ENCODE assay signal across 8 mouse cellular contexts in genomic region chr7:19178443-19179092, GRCm38 (mm10). TPM values are rescaled to one million over a fixed set of nuclear protein-coding genes. Genes with fewer than 3 reads are reported as not detected.
DNase-seq lines count a peak whose midpoint lies in the region; ATAC-seq and TF ChIP-seq lines count a peak whose summit lies in the region.

No protein-coding gene starts in this region.

- H3K9ac ChIP-seq in ES-E14 (ENCODE audit: insufficient read depth, low read depth, low read length, poor library complexity, severe bottlenecking) = peak overlapping the region; percentile 51; the same call in 1 of the 2 replicates
- peak overlapping the region; percentile 29 for H3K9ac ChIP-seq in forebrain, embryonic 15.5 days (replicated peaks)
- H3K9ac ChIP-seq in lung, embryonic 15.5 days = no peak overlapping the region

- H3K4me1 ChIP-seq in ES-E14 (ENCODE audit: control insufficient read depth in 2 of 2, insufficient read depth in 2 of 2, low read length in 2 of 2, poor library complexity in 1 of 2) = peaks cover 5 to 25% of the 10 kb centered on the region in 2 experiments; a peak in 3 of 4 replicates
- peaks cover 45% of the 10 kb centered on the region for H3K4me1 ChIP-seq in forebrain, embryonic 15.5 days
- H3K4me1 ChIP-seq in lung, embryonic 15.5 days = peaks cover 39% of the 10 kb centered on the region

- ATAC-seq in forebrain, embryonic 15.5 days (replicated peaks) = no peak
- ATAC-seq in lung, embryonic 15.5 days (ENCODE audit: borderline replicate concordance, extremely low read depth, low FRiP score, low TSS enrichment) = no peak

- DNase-seq in ES-E14 (ENCODE audit: low read depth, low spot score) = peak; percentile 84
- DNase-seq in c-Kit-positive CD71-positive TER-119-positive erythroid progenitor cells, embryonic 14.5 days (ENCODE audit: low spot score) = peak; percentile 77
- peak; percentile 82 for DNase-seq in heart, postnatal 4 days
- DNase-seq in layer of hippocampus, adult 8-10 months (ENCODE audit: low spot score in 2 of 2) = peak; percentile 79 to 84
- DNase-seq in retina, adult 2 months (ENCODE audit: low read depth, low spot score) = peak; percentile 68
- DNase-seq in thymus, postnatal 25 days = peak; percentile 84

- H3K27me3 ChIP-seq in forebrain, embryonic 15.5 days = peaks cover 20% of the 10 kb centered on the region
- H3K27me3 ChIP-seq in lung, embryonic 15.5 days = peaks cover 66% of the 10 kb centered on the region

- H3K4me3 ChIP-seq in ES-E14 (ENCODE audit: insufficient read depth in 1 of 2, low read depth in 1 of 2, low read length in 2 of 2, poor library complexity in 1 of 2, severe bottlenecking in 1 of 2) = peak overlapping the region; percentile 35 to 41
- H3K4me3 ChIP-seq in forebrain, embryonic 15.5 days = peak overlapping the region; percentile 76
- peak overlapping the region; percentile 19 for H3K4me3 ChIP-seq in lung, embryonic 15.5 days

- 8% methylated on average over 27 of the region's 27 CpGs for WGBS in forebrain, embryonic 15.5 days
- 7% methylated on average over 27 of the region's 27 CpGs for WGBS in lung, embryonic 15.5 days

- in situ Hi-C loops in ES-E14 (cut with MboI; ENCODE audit: low sequenced_read_pairs in 2 of 2, unreplicated experiment in 2 of 2) = no loop called here

- H3K36me3 ChIP-seq in ES-E14 (ENCODE audit: control insufficient read depth, insufficient read depth, low read length, poor library complexity, severe bottlenecking) = no peaks in the 10 kb centered on the region
- peaks cover 8% of the 10 kb centered on the region; the same call in 1 of the 2 replicates for H3K36me3 ChIP-seq in forebrain, embryonic 15.5 days
- H3K36me3 ChIP-seq in lung, embryonic 15.5 days = no peaks in the 10 kb centered on the region

- H3K4me2 ChIP-seq in forebrain, embryonic 15.5 days (replicated peaks) = peak overlapping the region; percentile 70
- H3K4me2 ChIP-seq in lung, embryonic 15.5 days = peak overlapping the region; percentile 50

- H3K27ac ChIP-seq in ES-E14 (ENCODE audit: insufficient read depth, low read depth, low read length, poor library complexity, severe bottlenecking) = no peak overlapping the region
- no peak overlapping the region for H3K27ac ChIP-seq in forebrain, embryonic 15.5 days (replicated peaks)
- H3K27ac ChIP-seq in lung, embryonic 15.5 days = no peak overlapping the region

- no peaks in the 10 kb centered on the region for H3K9me3 ChIP-seq in ES-E14 (ENCODE audit: control insufficient read depth, insufficient read depth, low read depth, low read length)
- H3K9me3 ChIP-seq in forebrain, embryonic 15.5 days = no peaks in the 10 kb centered on the region
- no peaks in the 10 kb centered on the region for H3K9me3 ChIP-seq in lung, embryonic 15.5 days

TF ChIP-seq in ES-E14, 5 proteins besides CTCF, POLR2A, EP300 and RAD21:
- TF ChIP-seq HCFC1 (IDR thresholded peaks at IDR 0.05; ENCODE audit: borderline replicate concordance, insufficient read depth, low read length) = no peak
- 0 out of 2 replicates have a peak, but pooled peaks have one; percentile 8 for TF ChIP-seq MAFK (IDR thresholded peaks at IDR 0.05; ENCODE audit: insufficient read depth, low read depth, low read length)
- no peak for TF ChIP-seq ZNF384 (IDR thresholded peaks at IDR 0.05; ENCODE audit: low read depth, low read length)
- peak; percentile 51 for TF ChIP-seq ZC3H11A (IDR thresholded peaks at IDR 0.05; ENCODE audit: borderline replicate concordance, low read depth, low read length)
- TF ChIP-seq CHD2 (IDR thresholded peaks at IDR 0.05; ENCODE audit: low read depth, low read length) = no peak

RNA-seq across cellular contexts. Expression of gene Eml2, which starts 2.3 kb away (rescaled TPM):
- 29.5 and 29.8 TPM in 2 replicates for total RNA-seq in ES-E14 (2012; rRNA removed)
- polyA plus RNA-seq in forebrain, embryonic 15.5 days (2015; fragmentation: Nextera tagmentation; extraction: Ambion mirVana) = 8.2 and 12.5 TPM in 2 replicates
- total RNA-seq in heart, postnatal 4 days (2021) = 10 to 100 TPM; 70.6 to 77.3 TPM
- total RNA-seq in layer of hippocampus, adult 8-10 months (2022) = 100 to 1,000 TPM; 156 to 198 (median 171) TPM
- polyA plus RNA-seq in lung, embryonic 15.5 days (2015; fragmentation: Nextera tagmentation; extraction: Ambion mirVana) = 10.7 and 12.2 TPM in 2 replicates

RNA-seq across cellular contexts. Expression of gene Gipr, which starts 12.6 kb away (rescaled TPM):
- total RNA-seq in ES-E14 (2012; rRNA removed) = 1.5 and 3.6 TPM in 2 replicates
- 18.1 and 20.0 TPM in 2 replicates for polyA plus RNA-seq in forebrain, embryonic 15.5 days (2015; fragmentation: Nextera tagmentation; extraction: Ambion mirVana)
- 1 to 10 TPM; 1.3 TPM for total RNA-seq in heart, postnatal 4 days (2021)
- 1 to 10 TPM; 1.0 to 1.5 (median 1.2) TPM for total RNA-seq in layer of hippocampus, adult 8-10 months (2022)
- 3.2 and 5.1 TPM in 2 replicates for polyA plus RNA-seq in lung, embryonic 15.5 days (2015; fragmentation: Nextera tagmentation; extraction: Ambion mirVana)

RNA-seq across cellular contexts. Expression of gene Snrpd2, which starts 29.0 kb away (rescaled TPM):
- total RNA-seq in ES-E14 (2012; rRNA removed) = 355 and 382 TPM in 2 replicates
- polyA plus RNA-seq in forebrain, embryonic 15.5 days (2015; fragmentation: Nextera tagmentation; extraction: Ambion mirVana) = 135 and 143 TPM in 2 replicates
- 10 to 100 TPM; 95.2 to 99.9 TPM for total RNA-seq in heart, postnatal 4 days (2021)
- total RNA-seq in layer of hippocampus, adult 8-10 months (2022) = 10 to 100 TPM; 75.6 to 82.3 (median 78.2) TPM
- polyA plus RNA-seq in lung, embryonic 15.5 days (2015; fragmentation: Nextera tagmentation; extraction: Ambion mirVana) = 140 and 154 TPM in 2 replicates

RNA-seq across cellular contexts. Expression of gene Qpctl, which starts 29.5 kb away (rescaled TPM):
- 8.1 and 11.7 TPM in 2 replicates for total RNA-seq in ES-E14 (2012; rRNA removed)
- polyA plus RNA-seq in forebrain, embryonic 15.5 days (2015; fragmentation: Nextera tagmentation; extraction: Ambion mirVana) = 18.7 and 19.4 TPM in 2 replicates
- 1 to 10 TPM; 6.9 to 7.7 TPM for total RNA-seq in heart, postnatal 4 days (2021)
- total RNA-seq in layer of hippocampus, adult 8-10 months (2022) = 10 to 100 TPM; 18.6 to 20.9 (median 20.4) TPM
- 15.2 and 15.3 TPM in 2 replicates for polyA plus RNA-seq in lung, embryonic 15.5 days (2015; fragmentation: Nextera tagmentation; extraction: Ambion mirVana)

RNA-seq across cellular contexts. Expression of gene Gpr4, which starts 33.8 kb away (rescaled TPM):
- total RNA-seq in ES-E14 (2012; rRNA removed) = 3.8 TPM in 2 replicates
- 2.2 and 2.4 TPM in 2 replicates for polyA plus RNA-seq in forebrain, embryonic 15.5 days (2015; fragmentation: Nextera tagmentation; extraction: Ambion mirVana)
- 1 to 10 TPM; 6.7 to 8.1 TPM for total RNA-seq in heart, postnatal 4 days (2021)
- total RNA-seq in layer of hippocampus, adult 8-10 months (2022) = 1 to 10 TPM; 1.3 to 2.7 (median 1.8) TPM
- polyA plus RNA-seq in lung, embryonic 15.5 days (2015; fragmentation: Nextera tagmentation; extraction: Ambion mirVana) = 2.2 TPM in 2 replicates

Comparison
In these comparisons a context has a peak if more than half of its experiments do, and no peak if none do; other contexts are left out.
1. H3K4me3 ChIP-seq: peak in every context shown above with its lines; median percentile 76 in forebrain, embryonic 15.5 days; 38 in ES-E14; 19 in lung, embryonic 15.5 days.